In genomic region chrX:57784959-57785358, GRCm38 (mm10) we compare ENCODE assay signal across 19 mouse cellular contexts.
A peak's percentile ranks its signal among the peaks of the same experiment; 100 is the strongest.
DNase-seq lines count a peak whose midpoint lies in the region; ATAC-seq and TF ChIP-seq lines count a peak whose summit lies in the region.
"Had no signal": no experiment of that assay in that cellular context is flagged by ENCODE, and none has a peak within 500 bp of the region (broad histone marks: within the 10 kb centered on the region; RNA-seq: fewer than 3 reads in every experiment).

No protein-coding gene starts in this region.

- no peaks in the 10 kb centered on the region for H3K36me3 ChIP-seq in hindbrain, embryonic 13.5 days
- H3K36me3 ChIP-seq in hindbrain, postnatal 0 days (ENCODE audit: insufficient read depth, low read length), result no peaks in the 10 kb centered on the region
- H3K36me3 ChIP-seq in midbrain, embryonic 12.5 days, result no peaks in the 10 kb centered on the region
- no peaks in the 10 kb centered on the region for H3K36me3 ChIP-seq in midbrain, embryonic 16.5 days (ENCODE audit: control insufficient read depth, insufficient read depth, low read length)
- H3K36me3 ChIP-seq: embryonic facial prominence, embryonic 15.5 days; heart, embryonic 12.5 days; hindbrain, embryonic 10.5 days; intestine, embryonic 15.5 days had no signal

- 0 out of 2 replicates have a peak, but pooled peaks have one; percentile 7 for ATAC-seq in hindbrain, embryonic 13.5 days (ENCODE audit: low FRiP score)
- no peak for ATAC-seq in hindbrain, postnatal 0 days
- peak; percentile 52; the same call in 1 of the 2 replicates for ATAC-seq in midbrain, embryonic 12.5 days (ENCODE audit: low FRiP score, low read depth)
- ATAC-seq in midbrain, embryonic 16.5 days, result peak; percentile 62
- no peak for ATAC-seq in activated CD4-positive, CD25-positive, alpha-beta regulatory T cell, adult 4 months
- ATAC-seq: forebrain, embryonic 14.5 days; intestine, embryonic 15.5 days had no signal

- H3K9me3 ChIP-seq in hindbrain, embryonic 13.5 days, result no peaks in the 10 kb centered on the region
- H3K9me3 ChIP-seq in hindbrain, postnatal 0 days (ENCODE audit: low read length), result no peaks in the 10 kb centered on the region
- no peaks in the 10 kb centered on the region for H3K9me3 ChIP-seq in midbrain, embryonic 12.5 days
- no peaks in the 10 kb centered on the region for H3K9me3 ChIP-seq in midbrain, embryonic 16.5 days (replicated peaks; ENCODE audit: control insufficient read depth, low read length, poor library complexity, severe bottlenecking)
- H3K9me3 ChIP-seq: embryonic facial prominence, embryonic 15.5 days; heart, embryonic 12.5 days; hindbrain, embryonic 10.5 days; intestine, embryonic 15.5 days had no signal

- H3K4me3 ChIP-seq in hindbrain, embryonic 13.5 days, result no peak overlapping the region
- no peak overlapping the region for H3K4me3 ChIP-seq in hindbrain, postnatal 0 days (ENCODE audit: low read length)
- H3K4me3 ChIP-seq in midbrain, embryonic 12.5 days, result no peak overlapping the region
- no peak overlapping the region for H3K4me3 ChIP-seq in midbrain, embryonic 16.5 days (ENCODE audit: low read depth, low read length)
- H3K4me3 ChIP-seq: embryonic facial prominence, embryonic 15.5 days; erythroblast, embryonic 14.5 days; heart, embryonic 12.5 days; hindbrain, embryonic 10.5 days; intestine, embryonic 15.5 days had no signal

- WGBS in hindbrain, embryonic 13.5 days, result 50% methylated on average over 4 of the region's 4 CpGs
- WGBS in hindbrain, postnatal 0 days, result 51% methylated on average over 4 of the region's 4 CpGs
- 39% methylated on average over 4 of the region's 4 CpGs for WGBS in midbrain, embryonic 12.5 days
- WGBS in midbrain, embryonic 16.5 days, result 35% methylated on average over 4 of the region's 4 CpGs

- H3K27me3 ChIP-seq in hindbrain, embryonic 13.5 days, result no peaks in the 10 kb centered on the region
- no peaks in the 10 kb centered on the region for H3K27me3 ChIP-seq in hindbrain, postnatal 0 days (ENCODE audit: insufficient read depth, low read length)
- no peaks in the 10 kb centered on the region for H3K27me3 ChIP-seq in midbrain, embryonic 12.5 days
- H3K27me3 ChIP-seq in midbrain, embryonic 16.5 days (ENCODE audit: control insufficient read depth, insufficient read depth, low read depth, low read length), result no peaks in the 10 kb centered on the region
- H3K27me3 ChIP-seq: embryonic facial prominence, embryonic 15.5 days; heart, embryonic 12.5 days; intestine, embryonic 15.5 days had no signal

- no peaks in the 10 kb centered on the region for H3K4me1 ChIP-seq in hindbrain, embryonic 13.5 days (replicated peaks)
- no peaks in the 10 kb centered on the region for H3K4me1 ChIP-seq in hindbrain, postnatal 0 days (ENCODE audit: insufficient read depth, low read length)
- no peaks in the 10 kb centered on the region for H3K4me1 ChIP-seq in midbrain, embryonic 12.5 days
- H3K4me1 ChIP-seq in midbrain, embryonic 16.5 days (ENCODE audit: control insufficient read depth, insufficient read depth, low read length), result peaks cover 3% of the 10 kb centered on the region; the same call in 1 of the 2 replicates
- H3K4me1 ChIP-seq: embryonic facial prominence, embryonic 15.5 days; heart, embryonic 12.5 days; hindbrain, embryonic 10.5 days; intestine, embryonic 15.5 days had no signal

- TF ChIP-seq POLR2A in brain, embryonic 14.5 days (IDR thresholded peaks at IDR 0.05; ENCODE audit: borderline replicate concordance, extremely low read depth, insufficient read depth, insufficient read length, poor library complexity, severe bottlenecking), result no peak

- H3K27ac ChIP-seq in hindbrain, embryonic 13.5 days, result no peak overlapping the region
- no peak overlapping the region for H3K27ac ChIP-seq in hindbrain, postnatal 0 days
- H3K27ac ChIP-seq in midbrain, embryonic 12.5 days (replicated peaks), result no peak overlapping the region
- peak overlapping the region; percentile 33; the same call in 1 of the 2 replicates for H3K27ac ChIP-seq in midbrain, embryonic 16.5 days (ENCODE audit: low read length)
- H3K27ac ChIP-seq: embryonic facial prominence, embryonic 15.5 days; hindbrain, embryonic 10.5 days; intestine, embryonic 15.5 days had no signal

- no peak overlapping the region for H3K9ac ChIP-seq in hindbrain, embryonic 13.5 days
- no peak overlapping the region for H3K9ac ChIP-seq in hindbrain, postnatal 0 days (replicated peaks; ENCODE audit: low read length)
- H3K9ac ChIP-seq in midbrain, embryonic 12.5 days (replicated peaks), result no peak overlapping the region
- H3K9ac ChIP-seq in midbrain, embryonic 16.5 days (ENCODE audit: low read depth, low read length), result no peak overlapping the region
- H3K9ac ChIP-seq: embryonic facial prominence, embryonic 15.5 days; heart, embryonic 12.5 days; intestine, embryonic 15.5 days had no signal

- no peak overlapping the region for H3K4me2 ChIP-seq in hindbrain, embryonic 13.5 days
- H3K4me2 ChIP-seq in hindbrain, postnatal 0 days (ENCODE audit: low read depth, low read length), result no peak overlapping the region
- H3K4me2 ChIP-seq in midbrain, embryonic 12.5 days (replicated peaks), result no peak overlapping the region
- no peak overlapping the region for H3K4me2 ChIP-seq in midbrain, embryonic 16.5 days (ENCODE audit: low read length)
- H3K4me2 ChIP-seq: embryonic facial prominence, embryonic 15.5 days; heart, embryonic 12.5 days; intestine, embryonic 15.5 days had no signal

- DNase-seq in hindbrain, postnatal 0 days (ENCODE audit: low spot score), result no peak
- DNase-seq in brain, embryonic 14.5 days (ENCODE audit: low read depth), result peak; percentile 68
- no peak for DNase-seq in lung, postnatal 25 days (ENCODE audit: low spot score)
- DNase-seq: adrenal gland, adult 8-10 months; adrenal gland, postnatal 36 days; cerebellum, adult 11 months; cerebellum, adult 8-10 months; embryo, embryonic 11 days; gastrocnemius, postnatal 14 days had no signal

- TF ChIP-seq CTCF in hindbrain, postnatal 0 days (IDR thresholded peaks at IDR 0.05; ENCODE audit: low read depth), result no peak
- TF ChIP-seq CTCF in brain, embryonic 14.5 days (IDR thresholded peaks at IDR 0.05; ENCODE audit: borderline replicate concordance, extremely low read depth, insufficient read depth, insufficient read length), result no peak

Comparison
In these comparisons a context has a peak if more than half of its experiments do, and no peak if none do; other contexts are left out.
1. ATAC-seq: peak in hindbrain, embryonic 13.5 days (single experiment), midbrain, embryonic 12.5 days (single experiment) and midbrain, embryonic 16.5 days (single experiment); none in hindbrain, postnatal 0 days (single experiment) and activated CD4-positive, CD25-positive, alpha-beta regulatory T cell, adult 4 months (single experiment).